Mouse (Mus musculus) gastrocnemius, adult 8-10 months (tissue): ENCODE results near the gene Dnhd1. TPM values are rescaled to one million over a fixed set of nuclear protein-coding genes. Genes with fewer than 3 reads are reported as not detected.

Experiments used
- DNase-seq, 2 experiments: peaks; one replicate each; pipeline ENCODE4 v3.0.0; 2022; ENCODE audit warnings: low spot score in 2 of 2
- total RNA-seq, 4 experiments: library from RNA; stranded (reverse); gene quantifications; 2 replicates each; pipeline ENCODE4 v1.2.4; 2022

Gene Dnhd1
- under 1 TPM; 0.09 to 0.19 (median 0.11) TPM for total RNA-seq

DNA sequence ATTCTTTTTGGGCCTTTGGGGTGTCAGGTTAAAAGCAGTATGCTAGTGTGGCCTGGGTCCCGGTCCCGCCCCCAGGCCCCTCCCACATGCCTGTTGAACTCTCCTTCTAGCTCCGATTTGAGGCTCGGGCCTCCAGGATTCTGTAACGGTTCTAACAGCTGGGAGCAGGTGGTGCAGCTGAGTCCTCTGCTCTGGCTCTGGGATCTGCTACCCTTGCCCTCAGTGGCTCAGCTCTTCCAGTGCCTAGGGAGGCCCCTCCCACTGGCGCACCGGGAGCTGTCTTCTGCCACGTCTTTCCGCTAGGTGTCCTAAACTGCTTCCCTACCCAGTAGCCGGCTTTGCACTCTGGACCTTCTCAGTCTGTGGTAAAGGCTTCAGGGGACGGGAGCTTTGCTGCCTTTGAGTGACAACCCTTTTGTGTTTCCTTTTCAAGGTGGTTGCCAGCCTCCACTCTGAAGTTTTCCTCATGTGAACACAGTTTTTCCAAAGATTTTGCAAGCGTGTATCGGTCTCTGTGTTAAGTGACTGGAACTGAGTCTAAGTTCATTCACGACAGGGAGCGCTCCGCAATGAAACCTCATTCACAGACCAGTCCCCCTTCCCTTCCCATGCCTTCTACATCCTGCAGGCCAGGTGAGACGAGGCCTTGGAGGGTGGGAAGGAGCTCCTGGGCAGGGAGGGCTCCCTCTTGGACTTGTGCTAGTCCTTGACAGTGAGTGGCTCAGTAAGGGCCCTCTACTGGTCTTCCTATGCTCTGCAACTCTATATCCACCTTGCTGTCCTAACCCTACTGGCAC lies at the start of gene Dnhd1:
Dnhd1 (plus strand) TSS at position 189 of the 797 bp plus-strand sequence.
- peak; percentile 79 to 81 for DNase-seq

DNA sequence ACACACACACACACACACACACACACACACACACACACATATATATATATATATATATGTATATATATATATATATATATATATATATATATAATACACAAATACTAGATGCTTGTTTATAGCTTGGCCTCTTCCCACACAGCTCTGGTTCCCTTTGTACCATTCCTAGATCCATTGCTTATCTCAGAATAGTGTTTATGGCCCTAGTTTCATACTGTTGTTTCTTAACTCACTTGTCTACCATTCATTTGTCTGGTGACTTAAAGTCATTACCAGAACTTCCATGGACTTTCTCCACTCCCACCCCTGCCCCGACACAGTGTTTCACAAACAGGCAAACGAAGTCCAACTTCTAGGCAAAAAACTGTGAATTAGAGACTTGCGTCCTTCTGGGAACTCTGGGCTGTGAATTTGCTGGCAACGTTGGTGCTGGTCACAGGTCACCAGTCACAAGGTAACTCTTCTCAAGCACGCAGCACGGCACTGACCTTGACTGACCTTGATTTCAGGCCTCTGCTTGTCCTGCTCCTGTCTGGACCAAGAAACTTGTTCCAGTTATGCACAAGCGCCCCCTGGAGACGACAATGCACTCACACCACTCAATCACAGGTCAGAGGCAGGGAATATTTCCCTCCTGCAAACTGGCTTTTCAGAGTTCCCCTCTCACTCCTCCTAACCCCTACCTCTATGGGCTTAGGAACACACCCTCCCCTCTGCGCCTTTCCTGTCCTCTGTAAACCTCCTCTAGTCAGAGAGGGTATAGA lies 47.6 kb upstream of the Dnhd1 start:
- peak; percentile 29 to 34 for DNase-seq

DNA sequence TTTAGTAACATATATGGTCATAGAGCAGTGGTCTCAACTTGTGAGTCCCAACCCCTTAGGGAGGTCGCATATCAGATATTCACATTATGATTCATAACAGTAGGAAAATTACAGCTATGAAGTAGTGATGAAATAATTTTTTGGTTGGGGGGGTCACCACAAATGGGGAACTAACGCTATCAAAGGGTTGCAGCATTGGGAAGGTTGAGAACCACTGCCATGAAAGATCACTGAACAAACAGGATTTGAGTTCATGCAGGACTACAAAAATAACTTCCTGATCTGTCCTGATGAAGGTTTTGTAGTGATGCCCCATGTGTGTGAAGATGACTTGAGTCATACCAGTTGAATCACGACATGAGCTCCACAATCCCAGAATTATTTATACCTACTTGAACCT lies 42.2 kb upstream of the Dnhd1 start:
- no peak for DNase-seq

DNA sequence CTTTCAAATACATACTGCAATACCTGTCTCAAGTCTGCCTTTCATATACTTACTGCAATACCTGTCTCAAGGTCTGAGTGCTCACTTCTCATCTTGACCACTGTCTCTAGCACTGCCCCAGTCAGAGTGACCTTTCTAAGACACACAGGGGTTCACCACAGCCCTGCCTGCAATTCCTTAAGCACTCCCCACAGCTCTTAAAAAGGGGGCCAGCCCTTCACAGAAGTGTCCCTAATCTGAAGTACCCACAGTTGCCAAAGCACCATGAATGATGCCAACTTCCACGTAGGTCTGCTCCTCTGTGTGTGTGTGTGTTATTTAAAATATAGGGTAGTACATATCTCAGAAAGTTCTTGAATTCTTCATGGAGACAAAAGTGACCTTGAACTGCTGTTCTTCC lies 38.9 kb upstream of the Dnhd1 start:
- DNase-seq, result no peak

DNA sequence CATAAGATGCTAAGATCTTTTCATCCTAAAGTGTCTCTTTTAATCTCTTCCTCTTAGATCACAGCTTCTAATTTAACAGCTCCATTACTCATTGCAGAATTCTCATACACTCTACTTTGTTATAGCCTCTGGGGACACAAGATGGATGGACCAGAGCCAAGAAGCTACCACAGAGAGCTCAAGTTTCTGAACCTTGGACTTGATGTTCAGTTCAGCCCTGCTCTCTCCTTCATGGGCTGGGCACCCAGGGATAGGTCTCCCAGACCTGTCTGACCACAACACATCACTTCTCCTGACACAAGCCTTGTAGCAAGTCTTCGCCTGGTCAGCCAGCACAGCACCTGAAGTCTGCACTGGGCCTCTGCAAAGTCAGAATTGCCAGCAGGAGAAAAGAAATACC lies 36.2 kb upstream of the Dnhd1 start:
- DNase-seq, result no peak

GRCm38 (mm10) chr7:105615720-105616119 lies 34.9 kb upstream of the Dnhd1 start:
- no peak for DNase-seq

DNA sequence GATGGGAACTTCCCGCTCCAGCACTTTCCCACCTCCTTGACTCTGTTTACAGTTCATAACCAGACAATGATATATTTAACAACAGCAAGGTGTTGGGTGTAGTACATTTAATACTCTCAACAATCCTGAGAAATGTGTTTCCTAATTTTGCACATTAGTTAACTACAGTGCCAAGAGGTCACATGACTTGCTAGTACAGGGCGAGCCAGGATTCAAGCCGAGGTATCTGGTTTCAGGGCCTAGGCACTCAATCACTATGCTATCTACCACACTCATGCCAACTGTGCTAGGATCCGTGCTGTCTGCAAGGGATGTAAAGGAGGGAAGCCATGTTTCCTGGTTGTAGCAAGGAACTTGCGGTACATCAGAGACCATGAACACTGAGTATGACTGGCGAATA lies 34.1 kb upstream of the Dnhd1 start:
- no peak for DNase-seq

DNA sequence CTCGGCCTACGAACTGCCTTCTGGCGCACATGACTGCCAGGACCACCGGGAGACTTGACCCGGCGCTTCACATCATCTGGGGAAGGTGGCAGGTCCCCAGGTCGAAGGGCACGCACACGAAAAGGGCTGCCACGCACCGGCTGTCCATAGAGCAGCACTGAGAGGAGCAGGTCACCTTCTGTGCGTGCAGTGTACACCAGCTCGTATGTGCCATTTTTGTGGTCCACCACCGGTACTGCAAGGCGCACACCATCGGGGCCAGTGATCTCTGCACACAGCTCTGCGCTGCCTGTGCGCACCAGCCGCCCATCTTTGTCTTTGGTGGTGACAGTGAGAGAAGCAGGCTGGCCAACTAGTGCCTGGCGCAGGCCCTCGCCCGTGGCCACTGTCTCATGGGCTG lies 32.8 kb upstream of the Dnhd1 start:
- no peak for DNase-seq

GRCm38 (mm10) chr7:105619701-105620100 lies 30.9 kb upstream of the Dnhd1 start:
- DNase-seq, result no peak

- DNase-seq, result no peak
Measured at GRCm38 (mm10) chr7:105621053-105621452, 29.6 kb upstream of the Dnhd1 start.

- no peak for DNase-seq
Measured at GRCm38 (mm10) chr7:105621646-105622292, 28.9 kb upstream of the Dnhd1 start.

DNA sequence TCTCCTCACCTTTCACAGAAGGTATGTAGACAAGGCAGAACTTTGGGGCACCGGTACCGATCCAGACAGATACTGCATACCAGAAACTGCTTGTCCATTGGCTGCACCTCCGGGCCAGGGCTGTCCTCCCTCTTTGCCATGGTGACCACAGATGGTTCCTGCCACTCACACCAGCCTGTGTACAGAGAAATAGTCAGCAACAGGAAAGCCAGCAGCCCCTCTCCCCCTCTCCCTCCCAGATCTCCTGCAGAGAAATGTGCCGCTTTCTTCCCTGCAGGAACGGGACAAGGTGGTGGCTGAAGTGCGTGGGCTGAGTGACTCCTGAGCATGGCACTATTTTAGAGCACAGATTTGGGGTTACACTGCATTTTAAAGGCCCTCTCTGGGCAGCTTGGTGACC lies 25.2 kb upstream of the Dnhd1 start:
- no peak for DNase-seq

DNA sequence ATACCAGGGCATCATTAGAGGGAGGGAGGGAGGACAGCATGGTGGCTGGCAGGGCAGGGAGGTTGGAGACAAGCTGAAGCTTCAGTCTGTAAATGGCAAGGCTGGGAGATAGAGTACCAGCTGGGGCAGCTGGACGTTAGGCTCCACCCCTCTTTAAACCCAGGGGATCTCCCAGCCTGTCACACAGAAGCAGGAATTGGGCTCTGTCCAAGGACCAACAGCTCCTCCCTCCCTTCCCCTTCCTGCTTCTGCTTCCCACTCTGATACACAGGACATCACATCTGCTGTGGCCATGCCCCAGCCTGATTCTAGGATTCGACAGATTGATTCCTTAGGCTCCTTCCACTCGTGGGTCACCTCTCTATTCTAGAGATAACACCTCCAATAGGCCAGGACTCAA lies 22.0 kb upstream of the Dnhd1 start:
- DNase-seq, result peak; percentile 16 to 42

DNA sequence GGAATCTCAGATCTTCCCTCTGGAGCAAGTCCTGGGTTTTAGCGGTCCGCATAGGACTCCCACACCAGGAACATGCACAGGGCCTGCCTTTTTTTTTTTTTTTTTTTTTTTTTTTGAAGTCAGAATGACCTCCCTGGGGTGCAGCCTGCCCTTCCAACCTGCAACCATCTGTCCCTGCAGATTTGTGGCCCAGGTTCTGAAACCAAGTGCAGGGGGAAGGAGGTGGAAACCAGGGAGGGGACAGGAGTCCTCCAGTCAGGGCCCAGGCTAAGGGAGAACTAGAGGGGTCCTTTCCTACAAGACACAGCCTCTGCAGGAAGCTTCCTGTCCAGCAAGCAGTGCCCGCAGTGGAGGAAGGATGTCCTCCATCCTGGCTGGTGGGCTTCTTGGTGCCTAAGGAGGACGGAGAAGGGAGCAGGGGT lies 18.1 kb upstream of the Dnhd1 start:
- no peak for DNase-seq

DNA sequence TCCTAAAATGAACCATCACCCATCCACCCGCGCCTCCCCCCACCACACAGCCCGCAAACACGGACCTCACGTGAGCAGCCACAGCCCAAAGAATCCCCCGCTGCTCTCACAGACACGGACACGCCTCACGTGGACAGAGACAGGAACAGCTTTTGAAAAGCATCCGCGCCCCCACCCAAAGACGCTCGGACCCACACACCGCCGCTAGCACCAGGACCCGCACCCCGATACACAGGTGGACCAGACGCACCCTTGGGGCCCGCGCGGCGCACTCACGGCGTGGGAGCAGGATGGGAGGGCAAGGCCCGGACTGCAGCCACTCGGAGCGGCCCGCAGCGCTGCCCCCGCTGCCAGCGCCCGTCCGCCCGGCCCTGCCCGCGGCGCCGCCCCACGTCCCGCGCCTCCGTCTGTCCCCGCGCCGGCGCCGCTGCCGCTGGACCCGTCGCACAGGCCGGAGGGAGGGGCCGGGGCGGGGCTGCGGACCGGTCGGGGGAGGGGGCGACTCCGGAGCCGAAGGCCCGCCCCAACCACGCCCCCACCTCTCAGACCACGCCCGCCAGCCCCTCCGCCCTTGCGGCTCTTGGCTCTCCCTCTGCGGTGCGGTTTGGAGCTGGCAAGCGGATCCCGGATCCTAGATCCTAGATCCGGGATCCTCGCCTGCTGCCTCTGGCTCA lies 17.4 kb upstream of the Dnhd1 start, which contains the start of gene Trim3:
Trim3 (minus strand) TSS at position 445 of the 674 bp plus-strand sequence.
- peak; percentile 81 to 88 for DNase-seq

DNA sequence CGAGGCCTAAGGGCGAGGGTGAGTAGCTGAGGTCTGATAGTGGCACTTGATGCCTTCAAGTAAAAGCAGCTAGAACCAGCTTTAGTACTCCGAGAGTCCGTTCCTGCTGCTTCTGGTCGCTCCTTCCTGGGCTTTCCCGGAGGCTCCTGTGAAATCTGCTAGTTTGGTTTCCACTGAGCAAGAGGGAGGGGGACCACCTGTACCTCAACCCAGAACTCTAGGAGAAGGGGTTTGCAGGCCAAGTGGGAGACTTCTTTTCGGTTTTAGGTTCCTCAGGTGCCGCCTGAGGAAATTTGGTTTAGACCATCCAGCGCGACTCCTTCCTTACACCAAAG lies 16.9 kb upstream of the Dnhd1 start:
- no peak for DNase-seq

DNA sequence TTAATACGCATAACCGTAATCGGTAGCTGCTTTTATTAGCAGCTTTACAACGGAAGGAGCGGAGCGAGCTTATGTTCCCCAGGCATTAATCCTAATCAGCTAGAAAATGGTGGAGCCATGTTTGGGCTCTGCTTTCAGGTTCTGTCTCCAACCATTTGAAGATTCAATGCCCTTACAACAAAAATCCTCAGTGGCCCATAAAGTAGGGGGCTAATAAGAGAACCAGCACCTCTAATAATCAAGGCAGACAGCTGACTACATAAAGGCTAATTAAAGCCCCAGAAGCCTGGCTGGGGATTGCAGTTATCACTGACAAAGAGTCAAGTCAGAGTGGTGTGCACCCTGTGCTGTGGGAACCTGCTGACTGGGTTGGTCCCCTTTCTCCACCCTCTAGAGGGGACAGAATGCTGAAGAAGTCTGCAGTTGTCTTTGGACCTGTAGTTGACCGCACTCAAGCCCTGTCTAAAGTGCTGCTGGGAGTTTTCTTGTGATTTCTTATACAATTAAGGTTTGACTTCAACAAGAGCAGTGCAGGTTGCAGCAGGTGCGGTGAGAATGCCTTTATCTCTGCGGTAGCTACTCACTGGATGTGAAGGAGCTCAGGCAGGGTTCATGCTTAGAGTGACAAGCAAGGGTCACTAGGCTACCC lies 16.2 kb upstream of the Dnhd1 start:
- DNase-seq, result no peak

- DNase-seq, result no peak
Measured at GRCm38 (mm10) chr7:105635726-105636125, 14.9 kb upstream of the Dnhd1 start.

DNA sequence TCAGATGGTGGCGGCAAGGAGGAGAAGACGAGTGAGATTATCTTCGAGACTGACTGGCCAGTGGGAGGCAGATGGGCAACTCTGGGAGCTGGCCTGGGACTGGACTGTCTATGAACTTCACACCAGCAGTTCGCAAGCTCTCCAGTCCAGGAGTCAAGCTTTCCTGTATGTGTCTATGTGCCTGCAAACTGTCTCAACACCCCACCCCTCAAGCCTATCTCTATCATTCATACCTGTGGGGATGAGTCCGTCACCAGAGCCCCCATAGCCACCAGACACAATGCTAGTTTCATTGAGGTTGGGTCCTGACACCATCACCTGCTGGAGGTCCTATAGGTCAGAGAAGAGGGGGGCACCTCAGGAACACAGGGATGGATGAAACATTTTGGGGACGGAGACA lies 11.9 kb upstream of the Dnhd1 start:
- no peak for DNase-seq

DNA sequence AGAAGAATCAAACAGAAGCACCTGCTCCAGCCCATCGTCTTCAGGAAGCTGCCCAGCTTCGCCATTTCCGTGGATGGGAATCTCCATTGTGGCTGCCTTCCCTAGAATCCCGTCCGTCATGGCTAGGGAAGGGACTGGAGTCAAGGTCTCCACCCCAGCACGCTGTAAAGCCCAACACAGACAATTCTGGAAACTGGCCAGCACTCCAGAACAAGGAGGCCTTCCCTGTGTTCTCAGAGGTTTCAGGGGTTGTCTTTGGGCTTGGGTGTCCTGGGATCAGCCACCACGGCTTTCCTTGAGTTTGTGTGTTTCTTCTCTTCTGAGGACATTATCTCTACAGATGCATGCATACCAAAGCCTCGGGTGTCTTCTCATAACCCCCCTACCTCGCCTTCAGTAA lies 11.3 kb upstream of the Dnhd1 start:
- DNase-seq, result no peak

DNA sequence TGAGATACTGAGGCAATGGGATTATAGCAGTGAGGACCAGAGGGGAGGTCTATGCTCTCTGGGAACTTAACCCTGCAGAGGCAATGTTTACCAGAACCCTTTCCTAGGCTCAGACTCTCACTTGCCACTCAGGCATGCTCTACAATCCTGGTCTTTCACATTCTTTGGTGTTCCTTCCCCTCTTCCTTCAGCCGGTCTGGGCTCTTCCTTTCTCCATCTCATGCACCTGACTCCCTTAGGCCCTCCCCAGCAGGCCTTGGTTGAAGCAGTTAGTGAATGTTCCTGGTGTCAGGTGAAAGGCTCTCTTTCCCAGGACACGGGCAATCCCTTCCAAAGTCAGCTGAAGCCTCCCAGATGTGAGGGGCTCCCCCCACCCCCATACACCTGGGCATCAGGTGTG lies 10.9 kb upstream of the Dnhd1 start, which contains the start of gene Timm10b:
Timm10b (plus strand) TSS at position 301 of the 400 bp plus-strand sequence.
- no peak for DNase-seq
